Mouse (Mus musculus) cerebellum, adult 2 months (tissue): ENCODE results near the gene Map1lc3b. TPM values are rescaled to one million over a fixed set of nuclear protein-coding genes. Genes with fewer than 3 reads are reported as not detected.

Experiments
- DNase-seq, 2 experiments: peaks; one replicate each; pipeline ENCODE4 v3.0.0; 2021
- H3K27ac ChIP-seq: fragments of 200-500 bp; 2 replicates; pipeline ENCODE4 v1.5.1; 2012; ENCODE audit warnings: low read length, control low read depth, inconsistent platforms; ENCODE audit not compliant: insufficient read depth
- H3K27me3 ChIP-seq: fragments of 200-500 bp; 2 replicates; pipeline ENCODE4 v1.6.1; 2012; ENCODE audit warnings: inconsistent platforms, mild to moderate bottlenecking, low read length, moderate library complexity; ENCODE audit not compliant: control insufficient read depth, insufficient read depth
- H3K4me1 ChIP-seq: fragments of 200-500 bp; 2 replicates; pipeline ENCODE4 v1.6.1; 2011; ENCODE audit warnings: low read length; ENCODE audit not compliant: control insufficient read depth, insufficient read depth
- H3K4me3 ChIP-seq: fragments of 200-500 bp; replicated peaks from 2 replicates; pipeline ENCODE3; 2011; ENCODE audit warnings: mild to moderate bottlenecking, low read depth, low read length, control low read depth; ENCODE audit not compliant: insufficient read depth
- CTCF ChIP-seq: fragments of 200-500 bp; IDR thresholded peaks from 2 replicates; pipeline ENCODE4 v1.5.1; 2011; ENCODE audit warnings: low read depth, mild to moderate bottlenecking, control low read depth, low read length, moderate library complexity, borderline replicate concordance; ENCODE audit not compliant: insufficient read depth
- POLR2A ChIP-seq: fragments of 200-500 bp; IDR thresholded peaks from 2 replicates; pipeline ENCODE4 v1.6.1; 2011; ENCODE audit warnings: low read length, control low read depth, borderline replicate concordance; ENCODE audit not compliant: insufficient read depth
- WGBS: fragments of 180-500 bp; shearing (Covaris S2); methylation state at CpG from one replicate; pipeline ENCODE4 v1.1.7; 2018; 5-methylcytosine and 5-hydroxymethylcytosine counted together
- polyA plus RNA-seq: library from polyadenylated mRNA; depleted of rRNA; stranded (reverse); fragments of >200 nt; gene quantifications from 2 replicates; pipeline ENCODE4 v1.2.3, GENCODE M21; 2012

The Map1lc3b gene
- polyA plus RNA-seq, 1 experiment = 154 TPM

DNA sequence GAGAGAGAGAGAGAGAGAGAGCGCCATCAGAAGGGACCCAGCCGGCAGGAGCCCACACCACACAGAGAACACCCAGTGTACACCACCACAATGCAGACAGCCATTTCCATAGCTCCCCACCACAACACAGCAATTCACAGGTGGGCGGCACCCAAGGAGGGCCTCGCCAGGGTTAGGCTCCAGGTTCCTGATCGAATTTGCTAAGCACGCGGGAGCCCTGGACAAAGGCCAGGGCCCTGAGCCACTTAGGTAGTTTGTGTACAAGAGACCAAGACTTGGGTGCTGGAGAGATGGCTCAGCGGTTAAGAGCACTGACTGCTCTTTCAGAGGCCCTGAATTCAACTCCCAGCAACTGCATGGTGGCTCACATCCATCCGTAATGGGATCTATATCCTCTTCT, 37.7 kb upstream of the Map1lc3b start:
- WGBS = 71% methylated on average over 9 of the region's 9 CpGs

DNA sequence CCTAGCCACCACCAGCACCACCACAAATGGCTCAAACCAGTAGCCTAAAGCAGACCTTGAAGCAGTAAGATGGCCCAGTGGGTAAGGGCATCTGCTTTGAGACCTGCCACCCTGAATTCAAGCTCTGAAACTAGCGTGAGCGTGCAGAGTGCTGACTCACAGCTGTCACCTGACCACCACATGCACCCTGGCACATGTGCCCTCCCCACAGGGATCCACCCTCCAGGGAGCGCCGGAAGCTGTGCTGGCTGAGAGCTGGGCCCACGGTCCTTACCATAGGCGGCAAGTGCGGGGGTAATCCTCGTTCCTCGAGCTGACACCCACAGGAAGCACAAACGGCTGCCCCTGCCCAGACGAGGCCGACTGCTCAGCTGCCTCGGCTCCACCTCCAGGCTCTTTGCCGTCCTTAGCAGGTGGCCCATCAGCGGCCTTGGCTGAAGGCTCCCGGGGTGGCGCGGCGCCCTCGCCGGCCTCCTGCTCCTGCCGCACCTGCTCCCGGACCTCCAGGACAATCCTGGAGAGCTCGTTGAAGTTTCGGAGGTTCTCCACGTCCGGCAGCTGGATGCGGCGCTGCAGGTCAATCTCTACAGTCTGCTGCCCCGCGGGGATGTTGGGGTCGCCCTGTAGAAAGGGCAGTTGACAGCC, 36.2 kb upstream of the Map1lc3b start:
- Histone ChIP-seq H3K27ac (no peak overlapping the region), H3K4me1 (no peaks in the 10 kb centered on the region), H3K27me3 (no peaks in the 10 kb centered on the region), H3K4me3 (no peak overlapping the region)
- no peak for DNase-seq
- TF ChIP-seq CTCF (no peak), POLR2A (no peak)
- 72% methylated on average over 32 of the region's 32 CpGs for WGBS

More for the DNA sequence above, 37.7 kb upstream of the Map1lc3b start:
- Histone ChIP-seq H3K4me1 (no peaks in the 10 kb centered on the region), H3K27me3 (no peaks in the 10 kb centered on the region), H3K4me3 (no peak overlapping the region), H3K27ac (no peak overlapping the region)
- no peak for TF ChIP-seq CTCF
- no peak for TF ChIP-seq POLR2A
- DNase-seq = no peak

DNA sequence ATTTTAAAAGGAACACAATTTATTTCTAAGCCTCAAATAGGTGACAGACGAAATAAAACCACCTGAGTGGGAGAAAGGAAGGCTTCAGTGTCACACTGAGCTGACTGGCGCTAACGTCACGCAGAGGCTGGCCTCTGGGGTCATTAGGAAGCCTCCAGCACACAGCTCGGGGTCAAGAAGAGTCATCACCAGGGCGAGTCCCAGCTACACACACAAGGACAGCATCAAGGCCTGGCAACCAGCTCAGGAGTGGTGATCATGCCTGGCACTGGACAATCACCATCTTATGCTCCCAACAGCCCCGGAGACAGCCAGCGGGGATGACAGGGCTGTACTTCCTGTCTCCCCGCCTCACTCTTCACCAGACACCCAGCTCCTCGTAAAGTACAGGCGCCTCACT, 32.4 kb upstream of the Map1lc3b start:
- H3K4me1 ChIP-seq = peaks cover 28% of the 10 kb centered on the region
- H3K4me3 ChIP-seq = no peak overlapping the region
- WGBS = 90% methylated on average over 11 of the region's 11 CpGs
- no peaks in the 10 kb centered on the region for H3K27me3 ChIP-seq
- no peak overlapping the region for H3K27ac ChIP-seq
- no peak for DNase-seq
- TF ChIP-seq CTCF (no peak), POLR2A (no peak)

DNA sequence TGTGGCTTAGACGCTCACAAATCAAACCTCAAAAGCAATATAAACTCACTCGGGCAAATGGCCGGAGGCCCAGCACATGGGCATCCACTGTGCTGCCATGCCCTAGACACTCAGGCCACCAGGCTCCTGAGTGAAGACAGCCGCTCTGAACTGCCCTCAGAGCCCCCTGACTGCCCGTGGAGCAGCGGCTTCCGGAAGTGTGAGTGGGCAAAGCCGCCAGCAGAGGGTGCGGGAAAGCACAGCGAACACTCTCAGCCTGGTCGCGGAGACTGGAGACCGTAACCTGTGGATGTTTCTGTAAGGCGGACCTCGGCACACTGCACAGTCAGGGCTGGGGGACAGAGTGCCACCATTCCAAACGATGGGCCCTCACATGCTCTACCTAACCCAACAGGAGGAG, 31.6 kb upstream of the Map1lc3b start:
- no peaks in the 10 kb centered on the region for H3K27me3 ChIP-seq
- H3K27ac ChIP-seq = no peak overlapping the region
- WGBS = 89% methylated on average over 16 of the region's 16 CpGs
- no peak overlapping the region for H3K4me3 ChIP-seq
- no peak for TF ChIP-seq POLR2A
- no peak for DNase-seq
- H3K4me1 ChIP-seq = peaks cover 35% of the 10 kb centered on the region

DNA sequence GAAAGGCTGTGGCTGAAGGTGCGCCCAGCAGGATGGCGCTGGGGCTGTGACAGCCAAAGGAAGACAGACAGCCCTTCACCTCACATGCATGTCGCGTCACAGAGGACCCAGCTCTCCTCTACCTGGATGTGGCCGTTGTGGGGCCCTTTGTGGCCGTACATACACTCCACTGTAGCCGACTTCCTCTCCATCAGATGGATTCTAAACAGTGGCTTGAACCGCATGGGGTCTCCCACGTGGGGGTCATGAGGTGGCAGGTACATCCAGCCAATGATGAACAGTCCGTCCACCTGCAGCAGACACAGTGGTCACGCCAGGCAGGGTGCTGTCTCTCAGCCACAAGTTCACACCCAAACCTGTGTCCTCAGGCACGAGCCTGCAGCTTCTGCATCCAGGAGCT, 30.4 kb upstream of the Map1lc3b start:
- no peak overlapping the region for H3K4me3 ChIP-seq
- 92% methylated on average over 12 of the region's 12 CpGs for WGBS
- no peak overlapping the region for H3K27ac ChIP-seq
- H3K27me3 ChIP-seq = no peaks in the 10 kb centered on the region
- TF ChIP-seq CTCF (no peak), POLR2A (no peak)
- peaks cover 35% of the 10 kb centered on the region for H3K4me1 ChIP-seq
- no peak for DNase-seq

DNA sequence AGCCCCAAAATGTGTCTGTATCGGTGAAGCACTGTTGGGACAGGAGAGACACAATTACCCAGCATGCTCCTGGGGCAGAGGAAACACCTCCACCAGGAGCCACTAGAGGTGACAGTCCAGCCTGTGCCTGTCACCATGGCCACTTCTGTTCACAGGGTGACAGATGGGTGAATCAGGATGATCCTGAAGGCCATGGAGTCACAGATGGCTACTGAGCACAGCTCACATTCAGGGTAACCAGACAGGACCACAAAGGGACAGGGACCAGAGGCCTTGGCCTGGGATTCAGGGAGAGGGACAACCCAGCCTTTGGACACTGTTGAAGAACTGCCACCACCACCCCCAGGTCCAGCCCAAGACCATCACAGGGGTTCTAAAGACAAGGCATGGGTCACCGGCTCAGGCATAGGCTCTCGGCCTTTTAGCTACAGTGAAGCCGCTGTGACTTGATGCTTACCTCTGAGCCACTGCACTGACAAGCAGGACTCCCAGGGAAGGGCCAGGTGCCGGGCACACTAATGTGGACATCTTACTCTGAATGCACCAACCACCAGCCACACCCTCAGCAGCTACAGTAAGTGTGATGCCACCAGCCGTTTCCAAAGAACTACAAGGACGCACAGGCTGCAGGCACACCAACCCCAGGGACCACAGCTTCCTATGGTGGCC, 29.6 kb upstream of the Map1lc3b start:
- WGBS = 82% methylated on average over 7 of the region's 7 CpGs
- Histone ChIP-seq H3K4me3 (no peak overlapping the region), H3K27me3 (no peaks in the 10 kb centered on the region), H3K27ac (no peak overlapping the region), H3K4me1 (peaks cover 35% of the 10 kb centered on the region)
- no peak for DNase-seq
- TF ChIP-seq POLR2A (no peak), CTCF (no peak)

DNA sequence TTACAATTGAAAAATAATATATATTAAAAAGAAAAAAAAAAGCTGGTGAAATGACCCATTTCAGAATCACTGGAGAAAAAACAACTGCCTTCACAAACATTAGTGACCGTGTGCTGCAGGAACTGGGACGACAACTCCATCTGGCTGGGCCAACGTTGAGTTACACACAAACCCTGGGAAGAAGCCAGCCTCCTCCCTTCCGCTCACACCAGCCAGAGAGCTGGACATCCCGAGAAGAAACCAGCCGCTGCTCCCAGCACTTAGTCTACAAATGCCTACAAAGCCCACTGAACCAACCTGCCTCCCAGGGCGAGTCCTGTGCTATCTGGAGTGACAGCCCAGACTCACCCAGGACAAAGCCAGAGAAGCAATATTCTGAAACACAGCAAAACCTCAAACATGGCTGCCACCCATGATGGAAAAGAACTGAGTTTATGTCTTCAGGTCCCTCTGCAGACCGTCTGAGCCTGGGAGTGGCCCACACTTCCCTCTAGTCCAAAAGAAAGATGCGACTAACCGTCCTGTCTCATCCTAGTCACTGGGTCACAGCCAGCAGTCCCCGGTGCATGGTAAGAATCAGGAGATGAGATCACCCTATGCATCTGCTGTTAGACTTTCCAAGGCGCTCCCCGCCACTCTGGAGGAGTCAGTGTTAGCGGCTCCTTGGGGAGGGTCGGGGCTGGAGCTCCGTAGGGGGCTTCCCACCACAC, 28.4 kb upstream of the Map1lc3b start:
- TF ChIP-seq CTCF (no peak), POLR2A (no peak)
- no peaks in the 10 kb centered on the region for H3K27me3 ChIP-seq
- peaks cover 35% of the 10 kb centered on the region for H3K4me1 ChIP-seq
- no peak overlapping the region for H3K4me3 ChIP-seq
- DNase-seq = peak; percentile 63 to 70
- peak overlapping the region; percentile 33 for H3K27ac ChIP-seq
- WGBS = 15% methylated on average over 16 of the region's 16 CpGs

DNA sequence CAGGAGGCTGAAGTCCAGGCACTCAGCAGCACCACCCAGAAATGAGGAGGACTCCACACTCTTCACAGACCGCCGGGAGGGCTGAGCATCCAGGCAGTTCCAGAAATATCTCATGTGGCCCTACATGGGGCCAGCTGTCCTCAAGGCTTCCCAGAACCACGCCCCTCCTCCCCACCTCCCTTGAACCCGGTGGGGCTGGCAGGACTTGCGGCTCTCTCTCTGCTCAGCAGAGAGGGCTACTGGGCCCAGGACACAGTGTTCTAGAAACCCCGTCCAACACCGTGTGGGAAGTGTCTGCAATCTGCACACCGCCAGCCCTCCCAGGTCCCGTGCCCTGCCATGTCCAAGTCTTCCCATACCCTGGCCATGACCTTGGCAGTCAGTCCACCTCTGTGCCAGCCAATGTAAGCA, 27.2 kb upstream of the Map1lc3b start:
- TF ChIP-seq CTCF (no peak), POLR2A (no peak)
- Histone ChIP-seq H3K27ac (peak overlapping the region; percentile 10), H3K27me3 (no peaks in the 10 kb centered on the region), H3K4me1 (peaks cover 36% of the 10 kb centered on the region), H3K4me3 (no peak overlapping the region)
- 15% methylated on average over 9 of the region's 9 CpGs for WGBS
- peak; percentile 56 to 65 for DNase-seq
